Mouse (Mus musculus): Measurements from ENCODE around the gene Tnrc6c.

The Tnrc6c gene

GRCm38 (mm10) chr11:117731470-117731869, 77.4 kb downstream of the Tnrc6c start:
- WGBS: 84% methylated on average over 7 of the region's 7 CpGs

GRCm38 (mm10) chr11:117736037-117736689, 82.1 kb downstream of the Tnrc6c start:
- 49% methylated on average over 5 of the region's 5 CpGs for WGBS

- WGBS: 89% methylated on average over 5 of the region's 5 CpGs
These were observed 84.0 kb downstream of the Tnrc6c start for GRCm38 (mm10) chr11:117738123-117738522.

- WGBS: 78% methylated on average over 6 of the region's 6 CpGs
These were observed 87.0 kb downstream of the Tnrc6c start for GRCm38 (mm10) chr11:117741128-117741527.

GRCm38 (mm10) chr11:117742243-117742642, 88.2 kb downstream of the Tnrc6c start:
- WGBS: 66% methylated on average over 8 of the region's 8 CpGs

- WGBS: 62% methylated on average over 8 of the region's 8 CpGs
These were observed 88.6 kb downstream of the Tnrc6c start for GRCm38 (mm10) chr11:117742715-117743114.

GRCm38 (mm10) chr11:117743454-117744030, 89.5 kb downstream of the Tnrc6c start:
- WGBS: 83% methylated on average over 4 of the region's 4 CpGs

- WGBS: 76% methylated on average over 4 of the region's 4 CpGs
These were observed 94.5 kb downstream of the Tnrc6c start for GRCm38 (mm10) chr11:117748628-117749027.

GRCm38 (mm10) chr11:117749414-117749813, 95.3 kb downstream of the Tnrc6c start:
- 51% methylated on average over 10 of the region's 10 CpGs for WGBS

- WGBS: 53% methylated on average over 6 of the region's 6 CpGs
These were observed 97.5 kb downstream of the Tnrc6c start for GRCm38 (mm10) chr11:117751544-117751943.

GRCm38 (mm10) chr11:117755891-117756290, 101.8 kb downstream of the Tnrc6c start:
- whole genome bisulfite sequencing: 97% methylated on average over 7 of the region's 7 CpGs

- 77% methylated on average over 10 of the region's 10 CpGs for WGBS
These were observed 105.2 kb downstream of the Tnrc6c start for GRCm38 (mm10) chr11:117759267-117759666.

GRCm38 (mm10) chr11:117760374-117761119, 106.5 kb downstream of the Tnrc6c start:
- 74% methylated on average over 26 of the region's 26 CpGs for WGBS

- WGBS: 65% methylated on average over 13 of the region's 13 CpGs
These were observed 107.7 kb downstream of the Tnrc6c start for GRCm38 (mm10) chr11:117761801-117762200.

GRCm38 (mm10) chr11:117762246-117762645, 108.2 kb downstream of the Tnrc6c start:
- WGBS: 51% methylated on average over 12 of the region's 12 CpGs

- 84% methylated on average over 9 of the region's 9 CpGs for WGBS
These were observed 110.2 kb downstream of the Tnrc6c start for GRCm38 (mm10) chr11:117764319-117764718.

GRCm38 (mm10) chr11:117765361-117765760, 111.3 kb downstream of the Tnrc6c start:
- 92% methylated on average over 5 of the region's 5 CpGs for WGBS

- WGBS: 57% methylated on average over 3 of the region's 3 CpGs
These were observed 112.2 kb downstream of the Tnrc6c start for GRCm38 (mm10) chr11:117766275-117766674.

GRCm38 (mm10) chr11:117768725-117769682, 114.9 kb downstream of the Tnrc6c start:
- WGBS: 58% methylated on average over 20 of the region's 20 CpGs

- 41% methylated on average over 7 of the region's 7 CpGs for WGBS
These were observed 115.6 kb downstream of the Tnrc6c start for GRCm38 (mm10) chr11:117769683-117770047.

GRCm38 (mm10) chr11:117770407-117770806, 116.3 kb downstream of the Tnrc6c start:
- 69% methylated on average over 10 of the region's 10 CpGs for WGBS

- 95% methylated on average over 7 of the region's 7 CpGs for WGBS
These were observed 118.3 kb downstream of the Tnrc6c start for GRCm38 (mm10) chr11:117772352-117772751.

Data from cerebral cortex, adult 2 months (tissue).